In genomic region chr19:23373287-23373686, GRCm38 (mm10) we compare ENCODE assay signal across 8 mouse cellular contexts.
DNase-seq lines count a peak whose midpoint lies in the region; ATAC-seq lines count a peak whose summit lies in the region.
"Had no signal": no experiment of that assay in that cellular context is flagged by ENCODE, and none has a peak within 500 bp of the region (broad histone marks: within the 10 kb centered on the region; RNA-seq: fewer than 3 reads in every experiment).

No protein-coding gene starts in this region.

- H3K27me3 ChIP-seq in forebrain, embryonic 15.5 days: no peaks in the 10 kb centered on the region
- H3K27me3 ChIP-seq in hindbrain, embryonic 12.5 days: peaks cover 3% of the 10 kb centered on the region; the same call in 1 of the 2 replicates
- H3K27me3 ChIP-seq: lung, embryonic 15.5 days had no signal

- peak; percentile 65 for DNase-seq in NIH3T3 (ENCODE audit: low read depth)
- DNase-seq in brain, adult 2 months (ENCODE audit: low read depth, low spot score): peak; percentile 70
- DNase-seq in layer of hippocampus, postnatal 36 days: peak; percentile 46 to 55
- peak; percentile 78 for DNase-seq in mesoderm, embryonic 11.5 days (ENCODE audit: low read depth, low spot score)
- peak; percentile 29 for DNase-seq in skeletal muscle tissue, adult 2 months (ENCODE audit: low read depth, low spot score)

- H3K36me3 ChIP-seq in forebrain, embryonic 15.5 days: no peaks in the 10 kb centered on the region
- no peaks in the 10 kb centered on the region for H3K36me3 ChIP-seq in hindbrain, embryonic 12.5 days
- H3K36me3 ChIP-seq: lung, embryonic 15.5 days had no signal

- no peak overlapping the region for H3K27ac ChIP-seq in forebrain, embryonic 15.5 days (replicated peaks)
- no peak overlapping the region for H3K27ac ChIP-seq in hindbrain, embryonic 12.5 days
- H3K27ac ChIP-seq: lung, embryonic 15.5 days had no signal

- no peak overlapping the region for H3K4me2 ChIP-seq in forebrain, embryonic 15.5 days (replicated peaks)
- no peak overlapping the region for H3K4me2 ChIP-seq in hindbrain, embryonic 12.5 days (replicated peaks)
- H3K4me2 ChIP-seq: lung, embryonic 15.5 days had no signal

- H3K9me3 ChIP-seq in forebrain, embryonic 15.5 days: no peaks in the 10 kb centered on the region
- no peaks in the 10 kb centered on the region for H3K9me3 ChIP-seq in hindbrain, embryonic 12.5 days (replicated peaks)
- H3K9me3 ChIP-seq: lung, embryonic 15.5 days had no signal

- 50% methylated on average over 8 of the region's 8 CpGs for WGBS in forebrain, embryonic 15.5 days
- WGBS in hindbrain, embryonic 12.5 days: 47% methylated on average over 8 of the region's 8 CpGs

- H3K4me1 ChIP-seq in forebrain, embryonic 15.5 days: peaks cover 6% of the 10 kb centered on the region; the same call in 1 of the 2 replicates
- H3K4me1 ChIP-seq in hindbrain, embryonic 12.5 days: peaks cover 8% of the 10 kb centered on the region
- H3K4me1 ChIP-seq: lung, embryonic 15.5 days had no signal

- H3K4me3 ChIP-seq in forebrain, embryonic 15.5 days: no peak overlapping the region
- no peak overlapping the region for H3K4me3 ChIP-seq in hindbrain, embryonic 12.5 days
- H3K4me3 ChIP-seq: lung, embryonic 15.5 days had no signal

- no peak overlapping the region for H3K9ac ChIP-seq in forebrain, embryonic 15.5 days (replicated peaks)
- no peak overlapping the region for H3K9ac ChIP-seq in hindbrain, embryonic 12.5 days
- H3K9ac ChIP-seq: lung, embryonic 15.5 days had no signal

- peak; percentile 64; the same call in 1 of the 2 replicates for ATAC-seq in forebrain, embryonic 15.5 days (replicated peaks)
- 0 out of 2 replicates have a peak, but pooled peaks have one; percentile 32 for ATAC-seq in hindbrain, embryonic 12.5 days (ENCODE audit: low FRiP score)
